Mouse (Mus musculus) liver, embryonic 14.5 days (tissue): ENCODE results near the gene Apom.

Experiments used
- CTCF ChIP-seq: IDR thresholded peaks from 2 replicates; pipeline ENCODE4 v1.5.1; 2016; ENCODE audit warnings: antibody characterized with exemption, low read depth, control low read depth
- EP300 ChIP-seq: IDR thresholded peaks from 2 replicates; pipeline ENCODE4 v1.6.1; 2016; ENCODE audit warnings: antibody characterized with exemption, low read depth

- TF ChIP-seq EP300: no peak
- no peak for TF ChIP-seq CTCF
These were observed 35.9 kb upstream of the Apom start for GRCm38 (mm10) chr17:35167794-35168193.
